Mouse (Mus musculus) erythroid progenitor cell, adult 5-6 weeks (primary cell): ENCODE measurements around the gene Cd200r1. TPM values are rescaled to one million over a fixed set of nuclear protein-coding genes. Genes with fewer than 3 reads are reported as not detected.
"Not testable (repeated sequence)": the region's sequence is repeated elsewhere in the genome, so short reads cannot be mapped to it uniquely, and the experiment has no call there.

Experiments used
- ATAC-seq: replicated peaks from 2 replicates; pipeline ENCODE4 v1.8.0; 2016; ENCODE audit warnings: moderate number of reproducible peaks, mild to moderate bottlenecking, moderate TSS enrichment, inconsistent platforms; ENCODE audit not compliant: poor library complexity, low FRiP score, severe bottlenecking
- total RNA-seq, 2 experiments: library from RNA; stranded (forward) in 1 of 2; stranded (reverse) in 1 of 2; fragments of 150-400 nt in 1 of 2; fragments of 186-747, 209-891 nt in 1 of 2; gene quantifications; 2 replicates each; pipeline versions ENCODE4 v1.2.3 to v1.2.4; 2015 to 2017; ENCODE audit warnings: low replicate concordance in 2 of 2

The Cd200r1 gene
- total RNA-seq, 2 experiments from 2014 or later, result 15.5 TPM; not detected in 1

- ATAC-seq, result no peak
Measured at GRCm38 (mm10) chr16:44757700-44758099, 7.8 kb upstream of the Cd200r1 start.

DNA sequence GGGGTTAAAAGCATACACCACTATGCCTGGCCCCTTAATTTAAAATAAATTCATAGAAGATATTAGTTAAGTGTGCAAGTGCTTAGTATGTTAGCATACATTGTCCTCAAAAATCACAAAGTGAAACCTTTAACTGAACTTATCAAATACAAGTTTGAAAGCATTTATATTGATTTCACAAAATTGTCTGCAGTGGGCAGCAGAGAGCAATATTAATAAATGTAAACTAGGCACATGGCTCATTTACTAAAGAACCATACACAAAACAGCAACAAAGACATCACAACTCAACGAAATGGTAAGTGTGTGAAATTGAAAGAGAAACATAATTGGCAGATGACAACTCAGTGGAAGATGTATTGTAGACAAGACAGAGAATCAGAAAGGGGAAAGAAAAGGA is 3.7 kb upstream of the Cd200r1 start:
- ATAC-seq, result no peak

GRCm38 (mm10) chr16:44766320-44766892 is 870 bp downstream of the Cd200r1 start:
- ATAC-seq, result no peak

- no peak for ATAC-seq
Measured at GRCm38 (mm10) chr16:44767506-44767905, 2.0 kb downstream of the Cd200r1 start.

GRCm38 (mm10) chr16:44767967-44768366 is 2.4 kb downstream of the Cd200r1 start:
- no peak for ATAC-seq

GRCm38 (mm10) chr16:44772577-44772976 is 7.0 kb downstream of the Cd200r1 start:
- no peak for ATAC-seq

DNA sequence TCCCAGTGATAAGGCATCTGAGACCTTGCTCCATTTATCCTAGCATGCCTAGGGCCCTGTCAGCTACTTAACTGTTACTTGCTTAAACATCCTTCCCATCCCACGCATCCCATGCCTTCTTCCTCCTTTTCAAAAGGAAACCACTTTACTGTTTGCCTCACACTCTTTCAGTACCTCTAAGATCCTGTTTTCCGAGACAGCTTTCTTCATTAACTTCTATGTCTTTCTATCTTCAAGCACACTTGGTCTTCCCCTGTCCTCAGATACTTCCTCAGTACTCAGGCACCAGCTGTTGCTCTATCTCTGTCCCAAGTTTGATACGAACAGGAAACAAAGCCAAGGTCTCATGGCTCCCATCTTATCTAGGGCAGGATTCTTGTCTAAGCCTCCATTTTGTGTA is 8.1 kb downstream of the Cd200r1 start:
- no peak for ATAC-seq

DNA sequence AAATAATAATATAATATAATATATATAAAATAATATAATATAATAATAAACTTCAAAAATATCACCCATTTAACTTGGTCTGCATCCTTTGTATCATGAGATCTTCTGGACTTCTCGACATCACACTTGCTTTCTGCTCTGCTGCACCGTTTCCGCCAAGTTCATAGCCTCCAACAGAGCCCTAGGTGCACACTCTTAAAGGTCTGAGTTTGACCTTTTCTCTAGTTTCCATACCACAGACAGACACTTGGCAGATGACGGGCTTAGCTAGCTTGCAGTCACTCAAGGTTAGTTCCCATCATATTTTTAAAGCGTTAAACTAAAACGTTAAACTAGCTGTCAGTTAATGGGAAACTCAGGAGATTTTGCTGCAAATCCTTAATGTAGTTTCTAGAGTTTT is 8.7 kb downstream of the Cd200r1 start:
- ATAC-seq, result no peak

DNA sequence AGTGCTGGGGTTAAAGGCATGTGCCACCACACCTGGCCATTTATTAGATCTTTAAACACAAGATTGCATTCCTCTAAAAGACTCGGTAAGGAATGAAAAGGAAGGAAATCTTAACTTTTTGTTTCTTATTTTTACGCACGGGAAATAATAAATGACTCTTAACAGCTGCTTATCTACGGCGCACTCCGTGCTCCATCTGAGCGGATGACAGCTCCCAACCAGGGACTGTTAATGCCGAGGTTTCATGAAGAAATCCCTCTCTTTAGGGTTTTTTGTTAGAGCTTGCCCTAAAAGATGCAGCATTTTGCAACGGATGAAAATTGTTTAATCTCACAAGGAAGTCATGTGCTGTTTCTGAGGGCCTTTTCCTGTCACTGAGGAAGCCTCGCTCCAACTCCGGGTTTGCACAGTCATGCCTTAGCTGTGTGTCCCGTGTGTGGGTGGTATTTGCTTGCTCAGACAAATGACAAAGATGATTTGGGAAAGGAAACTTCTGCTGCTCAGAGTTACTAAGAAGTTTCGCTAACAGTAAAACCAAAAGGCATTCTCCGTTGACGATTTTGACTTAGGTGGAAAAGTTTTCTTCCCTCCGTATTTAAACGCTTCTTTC is 13.1 kb downstream of the Cd200r1 start:
- ATAC-seq, result no peak

DNA sequence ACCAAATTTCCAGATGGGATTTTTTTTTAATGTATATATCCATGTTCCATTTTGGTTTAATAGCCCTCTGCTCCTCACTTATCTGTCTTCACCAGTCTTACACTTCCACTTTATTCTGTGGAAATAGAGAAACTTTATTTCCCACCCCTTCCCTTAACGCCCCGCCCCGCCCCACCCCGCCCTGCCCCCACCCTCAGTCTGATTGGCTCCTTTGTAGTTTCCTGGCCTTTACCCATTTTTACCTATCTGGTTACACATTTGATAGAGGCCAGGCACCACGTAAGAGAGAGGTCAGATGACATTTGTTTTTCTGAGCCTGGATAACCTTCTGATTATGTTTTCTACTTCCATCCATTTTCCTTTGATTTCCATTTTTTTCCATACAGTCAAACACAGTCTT is 14.0 kb downstream of the Cd200r1 start:
- no peak for ATAC-seq

- ATAC-seq, result no peak
Measured at GRCm38 (mm10) chr16:44780751-44781150, 15.2 kb downstream of the Cd200r1 start.

- no peak for ATAC-seq
Measured at GRCm38 (mm10) chr16:44786934-44787333, 21.4 kb downstream of the Cd200r1 start.

- no peak for ATAC-seq
Measured at GRCm38 (mm10) chr16:44794416-44794815, 28.9 kb downstream of the Cd200r1 start.

DNA sequence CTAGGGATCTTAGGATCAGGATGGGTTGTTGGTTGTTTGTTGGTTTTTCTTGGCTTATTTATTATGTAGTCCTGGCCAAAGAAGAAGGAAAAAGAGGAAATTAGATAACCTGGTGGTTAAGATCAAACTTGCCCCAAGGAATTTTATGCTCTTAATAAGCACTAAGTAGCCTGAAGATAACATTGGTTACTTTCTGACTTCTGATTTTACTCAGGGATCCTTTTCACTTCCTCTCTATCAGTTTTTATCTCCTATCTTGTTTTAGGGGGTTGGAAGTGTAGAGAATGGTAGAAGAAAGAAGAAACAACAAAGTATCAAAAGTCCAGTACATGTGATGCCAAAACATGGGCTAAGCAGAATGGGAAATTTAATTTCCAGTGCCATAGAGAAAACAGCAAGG is 40.4 kb downstream of the Cd200r1 start:
- ATAC-seq, result no peak

- ATAC-seq, result not testable (repeated sequence)
Measured at GRCm38 (mm10) chr16:44810223-44810622, 44.7 kb downstream of the Cd200r1 start.

- no peak for ATAC-seq
Measured at GRCm38 (mm10) chr16:44811544-44811943, 46.0 kb downstream of the Cd200r1 start, which contains the start of gene Cd200r4. TSS of gene Cd200r4 (plus strand) at chr16:44811733.

DNA sequence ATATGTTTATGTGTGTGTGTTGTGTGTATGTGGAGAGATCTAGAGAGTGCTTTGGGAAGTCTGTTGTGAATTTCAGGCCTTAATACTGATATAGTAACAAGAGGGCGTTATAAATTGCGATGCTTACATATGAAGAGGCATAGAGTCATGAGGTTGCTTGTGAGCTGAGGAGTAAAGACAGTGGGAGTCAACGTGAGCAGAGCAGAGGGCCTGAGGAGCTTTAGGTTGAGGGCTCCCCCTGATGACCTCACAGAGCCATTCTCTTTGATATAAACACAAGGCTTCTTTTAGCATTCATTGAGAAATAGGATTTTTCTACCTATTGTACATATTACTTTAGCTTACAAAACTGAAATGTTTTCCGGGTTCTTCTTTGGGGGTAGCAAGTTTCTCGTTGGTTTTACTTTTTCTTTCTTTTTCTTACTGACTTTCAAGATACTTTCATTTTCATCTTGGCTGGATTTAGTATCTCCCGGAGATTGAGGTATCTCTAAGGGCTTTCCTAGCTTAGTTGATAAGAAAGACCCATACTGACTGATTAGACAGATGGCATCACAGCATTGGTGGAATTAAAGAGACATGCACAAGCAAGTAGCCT is 47.0 kb downstream of the Cd200r1 start:
- no peak for ATAC-seq

- no peak for ATAC-seq
Measured at GRCm38 (mm10) chr16:44818010-44818409, 52.5 kb downstream of the Cd200r1 start.

GRCm38 (mm10) chr16:44820545-44820944 is 55.0 kb downstream of the Cd200r1 start:
- no peak for ATAC-seq

- ATAC-seq, result no peak
Measured at GRCm38 (mm10) chr16:44832286-44832685, 66.8 kb downstream of the Cd200r1 start.

- not testable (repeated sequence) for ATAC-seq
Measured at GRCm38 (mm10) chr16:44833189-44833588, 67.7 kb downstream of the Cd200r1 start.
